Mouse (Mus musculus) T-cell, adult 2 months (primary cell): ENCODE data around the gene Creb1.
"Not testable (repeated sequence)": the region's sequence is repeated elsewhere in the genome, so short reads cannot be mapped to it uniquely, and the experiment has no call there.

ENCODE experiments used
- DNase-seq: peaks from one replicate; pipeline ENCODE4 v3.0.0; 2022; ENCODE audit warnings: low spot score

The Creb1 gene

DNA sequence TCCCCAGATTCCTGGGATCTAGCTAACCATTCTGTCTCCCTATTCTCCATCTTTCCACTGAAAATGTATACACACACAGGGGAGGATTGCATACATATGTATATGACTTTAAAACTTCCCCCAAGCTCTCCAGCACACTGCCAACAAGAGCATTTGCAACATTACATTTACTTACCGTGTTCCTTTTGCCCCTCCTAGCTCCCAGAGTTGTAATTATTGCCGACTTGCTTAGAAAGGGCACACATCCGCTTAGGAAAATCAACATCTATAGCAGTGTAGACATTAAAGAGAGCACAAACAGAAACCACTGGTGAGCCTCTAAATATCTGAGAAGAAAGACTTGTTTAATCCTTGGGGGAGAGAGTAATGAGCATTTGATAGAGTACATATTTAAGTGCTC is 85.8 kb downstream of the Creb1 start:
- no peak for DNase-seq

- no peak for DNase-seq
Measured at GRCm38 (mm10) chr1:64621116-64621515, 88.7 kb downstream of the Creb1 start.

GRCm38 (mm10) chr1:64623558-64624435 is 91.4 kb downstream of the Creb1 start:
- no peak for DNase-seq

- no peak for DNase-seq
Measured at GRCm38 (mm10) chr1:64625214-64625613, 92.8 kb downstream of the Creb1 start.

DNA sequence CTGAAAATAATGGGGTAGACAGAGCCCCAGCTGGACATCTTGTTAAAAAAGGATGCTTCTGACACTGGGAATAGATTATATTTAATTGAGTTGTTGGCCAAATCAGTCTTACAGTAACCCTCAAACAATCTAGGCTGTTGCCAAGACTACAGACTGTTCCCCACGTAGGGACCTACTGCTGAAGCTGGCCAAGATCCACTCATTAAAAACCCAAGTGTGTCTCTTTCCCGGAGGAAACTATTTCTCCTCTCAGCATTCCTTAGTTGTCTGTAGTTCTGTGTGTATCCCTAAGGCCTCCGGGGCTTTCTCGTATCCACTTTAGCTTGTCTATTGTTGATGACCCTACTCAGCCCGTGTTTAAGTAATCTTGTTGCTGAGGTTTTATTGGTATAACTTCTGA is 99.1 kb downstream of the Creb1 start:
- no peak for DNase-seq

GRCm38 (mm10) chr1:64633237-64633636 is 100.8 kb downstream of the Creb1 start:
- no peak for DNase-seq

GRCm38 (mm10) chr1:64635624-64636023 is 103.2 kb downstream of the Creb1 start:
- DNase-seq = no peak

GRCm38 (mm10) chr1:64639279-64639678 is 106.8 kb downstream of the Creb1 start:
- no peak for DNase-seq

GRCm38 (mm10) chr1:64641069-64641468 is 108.6 kb downstream of the Creb1 start:
- DNase-seq = no peak

DNA sequence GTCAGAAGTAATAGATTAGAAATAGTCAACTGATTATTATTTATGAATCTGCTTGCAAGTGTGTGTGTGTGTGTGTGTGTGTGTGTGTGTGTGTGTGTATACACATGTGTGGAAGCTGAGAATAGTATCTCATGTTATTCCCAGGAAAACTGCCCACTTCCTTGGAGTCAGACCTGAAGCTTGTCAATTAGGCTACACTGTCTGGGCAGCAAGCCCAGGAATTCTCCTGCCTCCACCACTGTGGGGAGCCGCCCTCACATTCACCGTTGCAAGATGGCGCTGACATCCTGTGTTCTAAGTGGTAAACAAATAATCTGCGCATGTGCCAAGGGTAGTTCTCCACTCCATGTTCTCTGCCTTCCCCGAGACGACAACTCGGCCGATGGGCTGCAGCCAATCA is 110.1 kb downstream of the Creb1 start:
- not testable (repeated sequence) for DNase-seq

- no peak for DNase-seq
Measured at GRCm38 (mm10) chr1:64644513-64644912, 112.1 kb downstream of the Creb1 start.

- DNase-seq = no peak
Measured at GRCm38 (mm10) chr1:64649362-64650124, 117.1 kb downstream of the Creb1 start.

DNA sequence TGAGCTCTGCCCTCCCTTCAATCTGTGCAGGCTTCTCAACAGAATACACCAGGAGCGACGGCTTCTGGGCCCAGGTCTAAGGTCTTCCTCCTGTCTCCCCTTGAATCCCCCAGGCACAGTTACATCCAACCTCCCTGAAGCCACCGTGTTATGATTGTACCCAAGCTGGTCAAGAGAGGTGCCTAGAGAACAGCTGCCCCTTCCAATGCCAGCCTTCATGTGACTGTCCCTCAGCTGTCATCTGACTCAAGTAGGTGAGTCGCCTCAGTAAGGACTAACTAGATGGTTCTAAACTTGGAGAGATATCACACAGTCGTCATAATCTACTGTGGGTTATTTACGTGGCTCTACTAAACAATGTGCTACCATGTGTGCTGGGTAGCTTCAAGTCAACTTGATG is 121.3 kb downstream of the Creb1 start:
- DNase-seq = no peak
